Mouse (Mus musculus): Measurements from ENCODE around the gene Scarb2. TPM values are rescaled to one million over a fixed set of nuclear protein-coding genes. Genes with fewer than 3 reads are reported as not detected.

Gene Scarb2
- polyA plus RNA-seq, 1 experiment = 8.4 TPM

DNA sequence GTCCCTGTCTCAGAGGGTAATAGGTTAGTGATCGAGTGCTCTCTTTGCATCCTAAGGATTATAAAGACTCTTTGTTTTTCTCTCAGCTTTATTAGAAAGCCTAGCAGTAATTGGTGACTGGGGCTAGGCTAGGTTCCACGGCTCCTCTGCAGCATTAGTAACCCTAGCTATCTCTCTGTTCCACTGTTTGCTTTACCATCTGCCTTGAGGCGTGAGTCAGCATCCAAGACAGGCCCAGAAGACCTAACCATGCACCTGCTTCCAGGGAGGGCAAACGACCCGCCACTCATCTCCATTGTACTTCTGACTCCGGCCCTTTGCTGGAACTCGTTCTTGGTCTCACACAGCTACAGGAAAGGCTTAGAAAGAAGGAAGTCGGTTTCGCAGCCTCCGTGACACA lies 112.8 kb downstream of the Scarb2 start:
- 46% methylated on average over 10 of the region's 10 CpGs for WGBS

DNA sequence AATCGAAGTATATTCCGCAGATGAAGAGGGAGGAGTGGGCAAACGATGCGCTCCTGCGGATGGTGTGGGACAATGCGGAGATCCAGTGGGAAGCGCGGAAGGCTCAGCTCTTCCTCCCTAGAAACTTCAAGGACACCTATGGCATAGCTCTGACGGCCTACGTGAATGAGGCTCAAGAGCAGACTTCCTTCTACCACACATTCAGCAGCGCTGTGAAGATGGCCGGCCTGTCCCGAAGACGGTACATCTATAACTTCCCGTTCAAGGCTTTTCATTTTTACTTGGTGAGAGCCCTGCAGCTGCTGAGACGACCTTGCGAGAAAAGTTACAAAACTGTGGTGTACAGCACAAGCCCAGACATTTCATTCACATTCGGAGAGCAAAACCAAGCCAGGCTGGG lies 114.1 kb downstream of the Scarb2 start:
- H3K4me1 ChIP-seq (ENCODE audit: control insufficient read depth, insufficient read depth, insufficient read length, low read length) = peaks cover 3% of the 10 kb centered on the region
- H3K27me3 ChIP-seq (ENCODE audit: control insufficient read depth, insufficient read depth, low read length) = peaks cover 20% of the 10 kb centered on the region
- 39% methylated on average over 18 of the region's 18 CpGs for WGBS
- no peak for TF ChIP-seq POLR2A (IDR thresholded peaks at IDR 0.05; ENCODE audit: low read depth, low read length)
- no peak for TF ChIP-seq CTCF (IDR thresholded peaks at IDR 0.05; ENCODE audit: extremely low read depth, insufficient read length, insufficient replicate concordance, low read depth, low read length)
- peak overlapping the region; percentile 50 for H3K4me3 ChIP-seq (ENCODE audit: low read depth, low read length)
- no peaks in the 10 kb centered on the region for H3K36me3 ChIP-seq (ENCODE audit: control insufficient read depth, insufficient read depth, low read length)
- no peak overlapping the region for H3K27ac ChIP-seq (ENCODE audit: insufficient read depth, low read depth, low read length)

More for the DNA sequence above, 112.8 kb downstream of the Scarb2 start:
- H3K36me3 ChIP-seq (ENCODE audit: control insufficient read depth, insufficient read depth, low read length) = no peaks in the 10 kb centered on the region
- TF ChIP-seq POLR2A (IDR thresholded peaks at IDR 0.05; ENCODE audit: low read depth, low read length) (no peak), CTCF (IDR thresholded peaks at IDR 0.05; ENCODE audit: extremely low read depth, insufficient read length, insufficient replicate concordance, low read depth, low read length) (no peak)
- peaks cover 3% of the 10 kb centered on the region for H3K4me1 ChIP-seq (ENCODE audit: control insufficient read depth, insufficient read depth, insufficient read length, low read length)
- no peak overlapping the region for H3K27ac ChIP-seq (ENCODE audit: insufficient read depth, low read depth, low read length)
- H3K4me3 ChIP-seq (ENCODE audit: low read depth, low read length) = no peak overlapping the region
- peaks cover 20% of the 10 kb centered on the region for H3K27me3 ChIP-seq (ENCODE audit: control insufficient read depth, insufficient read depth, low read length)

Other genes with a start within 250 kb of the Scarb2 start
- 28.9 and 59.9 TPM in 2 replicates for gene Naaa, start 228.7 kb downstream of the Scarb2 start, polyA plus RNA-seq (2012; rRNA removed)
- gene Sdad1, start 196.4 kb downstream of the Scarb2 start, polyA plus RNA-seq (2012; rRNA removed) = 2.4 and 4.2 TPM in 2 replicates
- gene Cxcl9, start 178.8 kb downstream of the Scarb2 start, polyA plus RNA-seq (2012; rRNA removed) = 1.8 and 7.9 TPM in 2 replicates
- 1.1 and 1.9 TPM in 2 replicates for gene Art3, start 175.0 kb downstream of the Scarb2 start, polyA plus RNA-seq (2012; rRNA removed)
- 5.0 and 9.6 TPM in 2 replicates for gene Cxcl10, start 157.9 kb downstream of the Scarb2 start, polyA plus RNA-seq (2012; rRNA removed)
- gene Nup54, start 71.6 kb downstream of the Scarb2 start, polyA plus RNA-seq (2012; rRNA removed) = 6.7 and 6.9 TPM in 2 replicates
- gene Fam47e, start 48.2 kb upstream of the Scarb2 start, polyA plus RNA-seq (2012; rRNA removed) = not detected in 2 replicates
- 0.94 and 1.0 TPM in 2 replicates for gene Stbd1, start 96.2 kb upstream of the Scarb2 start, polyA plus RNA-seq (2012; rRNA removed)
- 0.03 and 0.04 TPM in 2 replicates for gene Ccdc158, start 168.4 kb upstream of the Scarb2 start, polyA plus RNA-seq (2012; rRNA removed)
- 71.5 and 111 TPM in 2 replicates for gene Shroom3, start 176.6 kb upstream of the Scarb2 start, polyA plus RNA-seq (2012; rRNA removed)